Mouse (Mus musculus): Measurements from ENCODE around the gene Pmm1. TPM values are rescaled to one million over a fixed set of nuclear protein-coding genes. Genes with fewer than 3 reads are reported as not detected.

Pmm1 gene
- total and polyA plus RNA-seq, 3 experiments: 51.8 to 140 (median 128) TPM

- Histone ChIP-seq H3K4me1 (ENCODE audit: control insufficient read depth in 1 of 2, insufficient read depth in 2 of 2) (peaks cover 15 to 39% of the 10 kb centered on the region in 2 experiments), H3K4me2 (ENCODE audit: insufficient read depth, low read depth, poor library complexity, severe bottlenecking) (peak overlapping the region; percentile 65), H3K27ac (ENCODE audit: insufficient read depth, low read depth) (peak overlapping the region; percentile 71; the same call in 1 of the 2 replicates), H3K27me3 (replicated peaks) (no peaks in the 10 kb centered on the region), H3K9me3 (replicated peaks; ENCODE audit: low read length) (peaks cover 5% of the 10 kb centered on the region), H3K9ac (ENCODE audit: insufficient read depth, low read depth) (no peak overlapping the region), H3K4me3 (replicated peaks in 1 of 3; ENCODE audit: low read depth in 2 of 3, low read length in 2 of 3, poor library complexity in 1 of 3) (peak overlapping the region; percentile 22 to 42 (median 23)), H3K79me2 (replicated peaks; ENCODE audit: control insufficient read depth, extremely low read depth, insufficient read depth, poor library complexity, severe bottlenecking) (no peaks in the 10 kb centered on the region), H3K36me3 (replicated peaks in 1 of 2; ENCODE audit: control insufficient read depth in 1 of 2, insufficient read depth in 1 of 2, low read length in 1 of 2) (no peaks in the 10 kb centered on the region)
- in situ Hi-C loops (cut with MboI; ENCODE audit: low pct_ligation_motif_present, low pct_unique_long_range_greater_than_20kb, low sequenced_read_pairs): no loop called here
- TF ChIP-seq PAX5 (IDR thresholded peaks at IDR 0.05; ENCODE audit: low read length) (no peak), NELFE (IDR thresholded peaks at IDR 0.05; ENCODE audit: low read depth, low read length) (no peak), UBTF (IDR thresholded peaks at IDR 0.05; ENCODE audit: low read depth, low read length) (no peak), MAZ (IDR thresholded peaks at IDR 0.05; ENCODE audit: low read depth, low read length) (no peak), MEF2A (IDR thresholded peaks at IDR 0.05; ENCODE audit: borderline replicate concordance, low read depth, low read length) (0 out of 2 replicates have a peak, but pooled peaks have one; percentile 29), TBP (conservative IDR thresholded peaks at IDR 0.05; ENCODE audit: low read depth, low read length) (0 out of 2 replicates have a peak, but pooled peaks have one; percentile 22), POLR2A (IDR thresholded peaks at IDR 0.05; ENCODE audit: low read depth, low read length) (no peak), CTCF (conservative IDR thresholded peaks at IDR 0.05 in 1 of 2, IDR thresholded peaks at IDR 0.05 in 1 of 2; ENCODE audit: low read depth in 2 of 2, low read length in 2 of 2) (no peak), BHLHE40 (IDR thresholded peaks at IDR 0.05; ENCODE audit: low read depth, low read length) (no peak), USF1 (IDR thresholded peaks at IDR 0.05; ENCODE audit: low read depth, low read length) (no peak), CHD1 (IDR thresholded peaks at IDR 0.05; ENCODE audit: low read depth, low read length) (no peak), SIN3A (IDR thresholded peaks at IDR 0.05; ENCODE audit: low read length) (no peak), RCOR1 (conservative IDR thresholded peaks at IDR 0.05; ENCODE audit: low read depth, low read length) (no peak), JUN (IDR thresholded peaks at IDR 0.05; ENCODE audit: insufficient read depth, low read depth, low read length) (no peak), POLR2AphosphoS2 (IDR thresholded peaks at IDR 0.05; ENCODE audit: low read depth, low read length) (no peak), JUND (conservative IDR thresholded peaks at IDR 0.05; ENCODE audit: low read depth, low read length) (no peak), USF2 (conservative IDR thresholded peaks at IDR 0.05; ENCODE audit: low read depth, low read length) (no peak), ZKSCAN1 (IDR thresholded peaks at IDR 0.05; ENCODE audit: borderline replicate concordance, low read depth, low read length) (no peak), RAD21 (IDR thresholded peaks at IDR 0.05; ENCODE audit: low read depth, low read length) (no peak), MYC (IDR thresholded peaks at IDR 0.05; ENCODE audit: low read depth, low read length) (no peak), ZMIZ1 (IDR thresholded peaks at IDR 0.05; ENCODE audit: low read depth, low read length) (no peak), MAX (IDR thresholded peaks at IDR 0.05; ENCODE audit: low read length) (no peak), ETS1 (conservative IDR thresholded peaks at IDR 0.05; ENCODE audit: low read depth, low read length) (0 out of 2 replicates have a peak, but pooled peaks have one; percentile 27), CHD2 (IDR thresholded peaks at IDR 0.05; ENCODE audit: low read length) (no peak), TCF12 (IDR thresholded peaks at IDR 0.05; ENCODE audit: low read depth, low read length) (0 out of 2 replicates have a peak, but pooled peaks have one; percentile 18), HCFC1 (IDR thresholded peaks at IDR 0.05; ENCODE audit: low read depth, low read length) (no peak), ZC3H11A (IDR thresholded peaks at IDR 0.05; ENCODE audit: low read depth, low read length) (no peak), MAFK (IDR thresholded peaks at IDR 0.05; ENCODE audit: insufficient replicate concordance, low read length) (no peak), IRF4 (IDR thresholded peaks at IDR 0.05; ENCODE audit: low read depth, low read length) (peak; percentile 39; the same call in 1 of the 2 replicates), KAT2A (IDR thresholded peaks at IDR 0.05; ENCODE audit: insufficient replicate concordance, low read length) (no peak), ZNF384 (IDR thresholded peaks at IDR 0.05; ENCODE audit: low read depth, low read length) (no peak), GABPA (IDR thresholded peaks at IDR 0.05; ENCODE audit: insufficient replicate concordance, low read depth, low read length) (no peak), NRF1 (IDR thresholded peaks at IDR 0.05; ENCODE audit: low read depth, low read length) (no peak), ELF1 (IDR thresholded peaks at IDR 0.05; ENCODE audit: low read depth, low read length) (no peak), MXI1 (IDR thresholded peaks at IDR 0.05; ENCODE audit: low read depth, low read length) (0 out of 2 replicates have a peak, but pooled peaks have one; percentile 37), EP300 (IDR thresholded peaks at IDR 0.05; ENCODE audit: low read length) (no peak; the same call in 1 of the 2 replicates), E2F4 (IDR thresholded peaks at IDR 0.05; ENCODE audit: insufficient replicate concordance, low read depth, low read length) (no peak), SMC3 (IDR thresholded peaks at IDR 0.05; ENCODE audit: low read depth, low read length) (no peak)
- peak; percentile 93 for DNase-seq (ENCODE audit: extremely low read depth)
- dilution Hi-C loops (cut with MboI; ENCODE audit: extremely low pct_ligation_motif_present, extremely low pct_unique_long_range_greater_than_20kb, low sequenced_read_pairs): no loop called here
These were observed 17.5 kb downstream of the Pmm1 start for GRCm38 (mm10) chr15:81943176-81943749.
